Mouse (Mus musculus): ENCODE data around the gene Mdh1b.
A peak's percentile ranks its signal among the peaks of the same experiment; 100 is the strongest.

Mdh1b gene

DNA sequence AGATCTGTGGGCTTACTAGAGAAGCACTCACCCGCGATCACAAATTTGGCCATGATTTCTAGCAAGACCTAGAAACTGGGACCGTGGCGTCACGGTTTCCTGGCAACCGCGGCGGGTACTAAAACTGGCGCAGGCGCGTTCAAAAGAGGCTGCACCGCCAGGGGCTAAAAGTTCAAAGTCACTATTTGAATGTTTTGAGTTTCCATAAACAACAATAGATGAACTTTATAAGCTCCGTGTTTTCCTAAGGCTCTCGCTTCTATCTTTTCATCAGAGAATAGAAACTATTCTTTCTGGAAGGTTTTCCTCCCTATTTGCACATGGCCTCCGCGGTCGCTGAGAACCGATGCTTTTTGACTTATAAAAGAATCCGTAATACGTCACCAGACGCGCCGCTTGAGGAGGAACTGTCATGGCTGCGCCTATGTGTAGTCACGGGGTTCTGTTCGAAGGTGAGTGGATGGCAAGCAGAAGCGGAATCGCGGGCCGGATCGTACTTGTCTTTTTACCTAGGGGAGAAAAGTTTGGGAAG, at the start of gene Mdh1b, which contains the start of gene Fastkd2:
TSS of gene Mdh1b (minus strand) at position 79 of the 532 bp plus-strand sequence.
TSS of gene Fastkd2 (plus strand) at position 375 of the 532 bp plus-strand sequence.
- peak; percentile 89 for DNase-seq

DNA sequence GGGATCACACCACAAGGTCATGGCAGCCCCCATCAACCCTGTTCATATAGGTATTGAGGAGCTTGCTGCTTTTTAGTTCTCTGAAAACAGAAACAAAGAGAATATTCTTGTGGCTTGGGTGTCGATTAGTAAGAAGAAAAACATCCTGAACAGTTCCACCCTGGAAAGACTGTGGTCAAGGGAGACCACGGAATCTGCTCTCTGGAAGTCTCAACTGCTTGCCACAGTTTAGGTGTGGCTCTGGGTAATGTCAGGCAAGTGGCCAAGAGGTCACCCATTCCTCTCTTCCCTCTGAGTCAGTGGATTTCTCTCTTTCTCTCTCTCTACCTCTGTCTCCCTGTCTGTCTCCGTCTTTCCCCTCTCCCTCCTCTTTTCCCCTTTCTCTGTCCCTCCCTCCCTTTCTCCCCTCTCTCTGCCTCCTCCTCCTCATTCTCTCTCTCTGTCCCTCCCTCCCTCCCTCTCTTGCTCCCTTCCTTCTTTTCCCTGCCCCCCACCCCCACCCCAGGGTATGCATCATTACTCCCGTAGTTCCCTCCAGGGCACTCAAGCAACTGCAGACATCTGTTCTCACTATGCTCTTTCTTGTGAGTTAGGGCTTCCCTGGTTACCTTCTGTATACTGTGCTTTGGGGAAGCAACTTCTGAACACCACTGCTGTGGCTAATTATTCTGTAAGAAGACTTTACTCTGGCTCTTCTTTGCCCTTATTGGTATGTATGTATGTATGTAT, 46.9 kb upstream of the Mdh1b start:
- DNase-seq: no peak

DNA sequence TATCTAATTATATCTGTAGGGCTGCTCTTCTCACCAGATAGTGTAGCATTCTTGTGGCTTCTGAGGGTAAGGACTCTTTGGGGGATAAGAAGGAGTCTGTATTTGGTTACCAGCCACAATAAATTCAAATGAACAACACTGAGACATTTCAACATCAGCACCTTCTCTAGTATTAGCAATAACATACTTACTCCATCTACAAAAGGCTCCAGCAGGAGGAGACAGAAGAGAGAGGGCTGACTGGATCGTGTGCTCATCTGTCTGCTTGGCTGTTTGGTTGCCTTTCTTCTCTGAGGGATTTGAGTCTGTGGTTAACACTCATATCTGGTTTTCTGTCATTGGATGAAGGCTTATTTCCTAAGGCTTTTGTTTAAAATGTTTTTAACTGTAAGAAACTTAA, 46.3 kb upstream of the Mdh1b start:
- DNase-seq: no peak

DNA sequence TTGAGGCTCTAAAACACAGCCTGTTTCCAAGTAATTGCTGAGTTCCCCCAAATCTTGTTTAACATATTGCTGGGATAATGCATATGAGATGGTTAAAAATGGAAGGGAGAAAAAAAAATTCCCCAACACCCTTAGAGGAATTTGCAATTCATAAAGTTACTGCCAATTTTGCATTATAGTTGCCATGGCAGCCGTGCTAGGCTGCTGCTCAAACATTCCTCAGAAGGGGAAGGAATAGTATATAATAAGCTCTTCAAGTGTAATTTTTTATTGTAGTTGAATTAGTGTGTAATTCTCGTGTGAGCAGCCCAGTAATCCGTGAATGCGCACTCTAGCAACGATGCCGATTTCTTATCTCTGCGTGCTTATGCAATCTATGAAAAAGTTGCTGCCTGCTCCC, 40.2 kb upstream of the Mdh1b start:
- no peak for DNase-seq

DNA sequence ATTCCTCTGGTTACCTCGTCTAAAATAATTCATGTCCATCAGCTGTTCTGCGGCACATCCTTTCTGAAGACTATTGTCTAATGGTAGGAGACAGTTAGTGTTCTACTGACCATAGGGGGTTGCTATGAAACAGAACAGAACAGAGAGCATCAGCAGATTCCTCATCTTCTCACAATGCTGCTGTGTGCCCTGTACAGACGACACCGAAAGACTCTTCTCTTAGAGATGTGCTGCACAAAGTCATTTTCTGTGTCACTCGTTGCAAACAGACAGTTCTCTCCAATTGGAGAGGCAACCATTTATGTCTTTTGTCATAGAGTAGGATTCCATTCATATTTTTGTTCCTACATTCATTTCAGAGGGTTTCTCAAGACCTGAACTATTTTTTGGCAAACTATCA, 39.0 kb upstream of the Mdh1b start, which contains the start of gene 4933402D24Rik:
TSS of gene 4933402D24Rik (minus strand) at position 101 of the 400 bp plus-strand sequence.
- DNase-seq: no peak

DNA sequence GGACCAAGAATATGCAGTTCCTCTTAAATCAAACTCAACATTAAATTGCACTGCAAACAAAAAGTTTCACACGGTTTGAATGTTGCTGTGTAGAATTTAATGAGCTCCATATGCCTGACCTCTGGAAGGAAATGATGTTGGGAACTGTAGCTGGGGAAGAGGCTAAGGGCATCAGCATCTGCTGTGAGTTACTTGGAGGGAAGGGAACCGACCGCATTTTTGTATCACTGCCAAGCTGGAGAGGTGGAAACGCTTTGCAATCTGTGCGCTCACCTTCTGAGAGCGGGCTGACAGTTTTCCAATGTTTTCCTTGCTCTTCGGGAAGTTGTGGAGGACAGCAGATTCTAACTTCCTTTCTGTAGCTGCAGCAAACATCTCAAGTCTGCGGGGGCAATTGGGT, 38.0 kb upstream of the Mdh1b start:
- no peak for DNase-seq

DNA sequence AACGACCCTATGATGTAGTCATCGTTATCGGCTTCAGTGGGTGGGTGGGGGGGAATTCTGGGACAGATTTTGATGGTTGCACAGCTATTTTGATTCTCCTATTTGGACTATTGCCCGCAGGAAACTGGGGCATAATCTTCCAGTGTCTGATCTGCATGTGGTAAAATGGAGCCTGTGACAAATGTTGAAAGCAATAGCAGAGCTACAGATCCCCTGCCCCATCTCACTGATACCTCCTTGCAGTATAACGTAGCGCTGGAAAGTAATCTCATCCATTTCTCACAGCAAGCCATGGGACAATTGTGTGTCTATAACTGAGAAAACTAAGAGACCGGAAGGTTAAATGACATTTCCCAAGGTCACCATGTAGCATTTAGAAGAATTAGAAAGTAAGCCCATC, 34.3 kb upstream of the Mdh1b start:
- DNase-seq: no peak

DNA sequence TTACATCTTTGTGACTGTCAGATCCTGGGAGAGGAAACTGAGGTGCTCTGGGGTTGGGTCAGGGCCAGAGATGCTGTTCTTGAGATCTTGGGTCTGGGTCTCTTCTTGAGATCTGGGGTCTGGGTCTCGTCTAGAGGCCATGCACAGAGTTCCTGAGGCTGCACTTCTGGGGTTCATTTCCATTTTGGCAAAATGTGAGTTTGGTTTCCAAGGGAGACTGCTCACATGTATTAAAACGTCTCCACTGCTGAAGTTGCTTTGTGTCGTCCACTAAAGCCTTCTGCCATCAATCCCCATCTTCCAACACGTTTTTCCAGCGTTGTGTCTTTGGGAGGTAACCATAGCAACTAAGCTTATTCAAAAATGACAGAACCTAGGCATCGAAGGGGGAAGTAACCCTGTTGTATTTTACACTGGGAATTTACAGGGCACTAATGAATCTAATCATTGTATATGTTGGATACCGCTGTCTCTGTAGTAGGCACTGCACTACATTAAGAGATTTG, 33.8 kb upstream of the Mdh1b start:
- no peak for DNase-seq

DNA sequence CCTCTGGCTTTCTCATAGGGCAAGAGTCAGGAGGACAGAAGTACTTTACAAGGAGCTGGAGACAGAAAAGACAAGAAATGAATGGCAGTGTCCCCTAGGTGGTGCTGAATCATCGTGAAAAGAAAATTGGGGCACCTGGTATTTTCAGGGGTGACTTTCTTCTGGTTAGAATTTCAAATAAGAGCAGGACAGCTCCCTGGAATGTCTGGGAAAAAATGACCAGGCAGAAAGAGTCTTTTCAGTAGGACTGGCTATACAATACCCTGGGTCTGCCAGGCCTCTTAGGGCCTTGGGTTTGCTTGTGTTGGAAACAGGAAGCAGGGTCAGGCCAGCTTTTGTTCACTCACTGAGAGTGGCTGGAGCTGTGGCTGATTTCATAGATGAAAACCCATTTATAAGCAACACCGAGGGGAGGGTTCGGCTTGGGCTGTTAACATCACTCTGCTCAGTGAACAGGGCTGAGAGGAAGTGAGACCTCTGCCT, 33.1 kb upstream of the Mdh1b start:
- DNase-seq: peak; percentile 25

DNA sequence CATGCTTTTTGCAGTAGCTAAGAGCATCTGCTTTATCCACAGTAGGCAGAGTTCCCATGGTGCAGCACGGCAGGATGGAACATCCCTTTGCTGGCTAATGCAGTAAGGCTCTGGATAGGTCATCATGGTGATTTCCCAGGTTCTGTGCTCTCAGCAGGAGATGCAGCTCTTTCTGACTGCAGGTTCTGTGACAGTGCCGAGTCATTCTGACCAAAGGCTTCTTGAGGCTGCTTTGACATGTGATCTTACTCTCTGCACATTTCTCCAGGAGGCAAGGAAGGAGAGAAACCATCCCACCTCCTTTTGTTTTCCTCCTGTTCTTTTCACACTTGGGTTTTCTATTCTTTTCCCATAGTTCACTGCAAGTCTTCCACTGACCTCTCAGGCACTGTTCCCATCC, 25.9 kb upstream of the Mdh1b start:
- DNase-seq: no peak

DNA sequence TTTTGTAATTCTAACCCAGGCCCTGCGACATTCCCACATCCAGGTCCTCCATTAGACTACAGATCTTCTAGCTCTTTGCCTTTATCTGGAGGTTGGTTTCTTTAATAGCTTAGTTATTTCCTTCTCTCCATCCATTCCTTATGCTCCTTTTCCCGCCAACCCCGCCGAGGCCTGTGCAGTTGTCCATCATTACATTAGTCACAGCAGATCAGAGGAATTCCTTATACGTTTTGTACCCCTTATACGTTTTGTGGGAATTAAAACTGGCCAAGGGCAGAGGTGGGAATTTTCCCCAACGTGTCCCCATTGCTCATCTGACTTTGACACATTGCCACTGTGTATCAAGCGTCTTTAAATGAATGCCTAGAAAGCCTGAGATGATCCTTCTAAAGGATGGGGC, 322 bp downstream of the Mdh1b start:
- peak; percentile 11 for DNase-seq

DNA sequence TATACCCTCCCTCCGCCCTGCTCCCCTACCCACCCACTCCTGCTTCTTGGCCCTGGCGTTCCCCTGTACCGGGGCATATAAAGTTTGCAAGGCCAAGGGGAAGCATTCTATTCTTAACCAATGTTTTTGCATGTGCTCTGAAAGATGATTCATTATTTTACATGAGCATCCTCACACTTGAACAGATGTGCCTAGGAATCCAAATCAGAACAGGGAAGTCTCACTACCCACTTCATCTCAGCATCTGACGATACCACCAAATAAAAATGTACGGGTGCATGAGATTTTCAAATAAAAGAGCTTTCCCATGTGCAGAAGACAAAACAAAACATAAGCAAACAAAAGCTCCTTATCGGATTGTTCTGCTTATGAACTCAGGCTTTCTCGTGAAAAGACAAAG, 10.0 kb downstream of the Mdh1b start:
- no peak for DNase-seq

DNA sequence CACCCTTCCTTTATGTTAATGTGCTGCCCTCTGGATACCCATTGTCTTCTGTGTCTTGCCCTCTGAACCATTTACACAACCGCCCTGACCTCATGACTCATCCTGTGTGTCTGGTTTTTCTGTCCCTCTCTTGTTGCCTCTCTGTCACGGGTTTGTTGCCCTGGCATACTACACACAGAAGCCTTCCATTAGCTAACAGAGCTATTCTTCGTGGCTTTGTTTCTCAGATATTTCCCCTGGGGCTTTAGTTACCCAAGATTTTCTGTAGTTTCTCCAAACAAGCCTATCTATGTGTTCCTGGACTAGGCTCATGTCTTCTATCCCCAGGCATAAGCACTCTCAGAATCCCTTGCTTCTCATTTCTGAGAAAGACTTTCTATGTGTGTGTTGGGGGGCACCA, 21.2 kb downstream of the Mdh1b start:
- DNase-seq: no peak

DNA sequence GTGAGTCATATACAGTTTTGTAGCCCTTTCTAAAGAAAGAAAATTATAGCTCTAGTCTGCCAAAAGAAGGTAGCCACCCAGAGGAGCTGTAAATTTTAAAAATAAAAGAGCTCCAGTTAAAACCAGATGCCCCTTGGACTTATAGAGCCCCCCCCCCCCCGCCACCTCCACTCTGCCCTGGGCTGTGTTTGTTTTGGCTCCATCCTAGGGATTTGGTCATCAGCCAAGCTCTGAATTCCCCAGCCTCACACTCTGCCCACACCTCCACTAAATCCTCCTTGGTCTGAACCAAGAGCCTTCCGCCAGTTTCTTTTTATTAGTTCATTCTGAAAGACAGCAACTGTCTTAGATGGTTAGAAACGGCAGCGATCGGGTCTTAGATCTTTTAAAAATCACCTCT, 24.4 kb downstream of the Mdh1b start:
- no peak for DNase-seq

DNA sequence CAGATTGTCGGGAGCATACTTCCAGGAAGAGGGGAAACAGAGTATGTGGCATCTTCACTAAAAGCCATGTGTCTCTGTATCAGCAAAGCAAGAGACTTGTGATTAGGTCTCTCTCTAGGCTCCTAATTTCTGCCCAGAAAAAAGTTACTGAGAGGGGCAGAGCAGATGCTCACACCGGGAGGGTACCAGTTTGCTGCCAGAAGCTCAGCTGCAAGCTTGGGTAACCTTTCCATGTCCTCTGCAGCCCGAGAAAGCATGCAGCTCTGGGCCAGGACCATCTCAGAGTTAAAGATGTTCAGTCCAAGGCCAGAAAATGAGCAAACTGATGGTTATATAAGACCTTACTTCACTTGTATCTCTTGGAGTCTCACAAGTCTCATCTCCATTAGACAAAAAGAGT, 33.3 kb downstream of the Mdh1b start:
- no peak for DNase-seq

DNA sequence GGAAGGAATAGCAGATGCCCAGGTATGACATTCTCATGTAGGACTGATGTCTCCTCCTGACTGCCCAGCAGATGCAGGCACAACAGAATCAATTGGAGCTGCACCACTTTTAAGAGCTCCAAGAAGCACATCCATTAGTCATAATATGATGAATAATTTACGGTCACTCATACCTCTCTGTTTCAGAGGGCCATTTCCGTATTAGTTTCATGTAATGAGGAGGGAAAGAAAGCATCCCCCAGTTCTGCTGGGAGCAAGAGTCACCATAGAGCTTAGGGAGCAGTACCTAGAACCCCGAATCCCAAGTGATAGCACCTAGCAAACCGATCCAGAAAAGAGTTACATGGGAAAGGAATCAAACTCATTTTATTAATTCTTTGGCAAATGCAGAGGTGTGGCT, 43.3 kb downstream of the Mdh1b start, which contains the start of gene Dytn:
TSS of gene Dytn (minus strand) at position 101 of the 400 bp plus-strand sequence.
- DNase-seq: no peak

DNA sequence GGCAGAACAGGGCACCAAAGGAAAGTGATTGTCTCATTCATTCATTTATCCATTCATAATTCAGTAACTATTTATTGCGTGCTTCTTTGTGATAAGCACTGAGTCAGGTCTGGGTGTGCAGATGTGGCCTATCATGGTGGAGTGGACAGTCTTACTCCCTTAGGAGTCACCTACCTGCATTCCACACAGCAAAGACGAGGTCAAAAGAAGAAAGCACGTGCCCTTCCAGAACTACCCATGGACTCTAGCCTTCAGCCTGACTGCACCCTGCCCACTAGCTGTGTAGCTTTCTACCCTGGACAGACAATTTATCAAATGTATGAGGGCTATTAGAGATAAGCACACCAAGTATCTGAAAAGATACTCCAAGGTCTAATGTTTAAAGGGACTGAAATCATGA, 54.1 kb downstream of the Mdh1b start:
- DNase-seq: no peak

DNA sequence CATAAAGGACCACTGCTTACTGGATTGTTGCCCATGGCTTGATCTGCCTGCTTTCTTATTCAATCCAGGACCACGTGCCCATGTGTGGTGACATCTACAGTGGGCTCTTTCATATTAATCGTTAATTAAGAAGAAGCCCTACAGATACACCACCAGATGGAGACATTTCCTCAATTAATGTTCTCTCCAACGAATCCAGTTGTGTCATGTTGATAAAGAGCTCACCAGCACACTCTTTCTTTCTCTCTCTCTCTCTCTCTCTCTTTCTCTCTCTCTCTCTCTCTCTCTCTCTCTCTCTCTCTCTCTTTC, 61.3 kb downstream of the Mdh1b start:
- DNase-seq: no peak

DNA sequence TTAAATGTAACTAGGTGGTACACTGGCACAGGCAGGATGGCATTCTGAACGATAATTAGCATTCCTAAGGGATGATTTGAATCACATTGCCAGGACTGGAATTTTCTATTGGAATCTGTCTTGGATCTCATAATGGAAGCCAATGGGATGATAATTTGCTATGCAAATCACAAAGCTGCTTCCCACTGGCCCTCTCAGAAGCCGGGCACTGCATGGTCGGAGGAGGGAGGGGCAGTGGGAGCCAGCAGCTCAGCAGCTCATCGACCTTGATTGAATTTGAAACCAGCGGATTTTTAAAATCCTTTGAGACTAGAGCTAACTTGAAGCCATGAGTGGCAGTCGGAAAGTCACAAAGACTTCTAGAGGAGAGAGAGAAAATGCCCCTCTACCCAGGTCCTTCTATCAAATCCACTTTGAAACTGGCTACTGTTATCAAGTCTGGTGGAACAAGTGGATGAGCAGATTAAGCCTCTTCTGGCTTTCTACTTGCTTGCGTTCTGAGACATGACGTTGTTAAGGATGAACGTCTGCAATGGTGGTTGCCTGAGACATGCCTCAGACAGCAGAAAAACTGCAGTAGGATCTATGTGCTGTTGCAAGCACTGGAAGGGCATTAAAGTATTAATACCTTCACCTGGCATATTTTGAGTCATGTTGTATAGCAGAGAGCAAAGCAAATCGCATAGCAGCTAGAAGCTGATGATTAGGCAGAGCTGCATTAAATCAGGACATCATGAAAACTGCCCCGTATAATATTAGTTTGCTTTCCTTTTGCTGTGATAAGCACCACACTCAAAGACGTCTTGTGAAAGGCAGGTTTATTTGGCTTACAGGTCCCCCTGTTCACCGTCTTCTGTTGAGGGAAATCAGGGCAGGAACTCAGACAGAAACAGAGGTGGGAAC, 61.9 kb downstream of the Mdh1b start:
- DNase-seq: no peak

DNA sequence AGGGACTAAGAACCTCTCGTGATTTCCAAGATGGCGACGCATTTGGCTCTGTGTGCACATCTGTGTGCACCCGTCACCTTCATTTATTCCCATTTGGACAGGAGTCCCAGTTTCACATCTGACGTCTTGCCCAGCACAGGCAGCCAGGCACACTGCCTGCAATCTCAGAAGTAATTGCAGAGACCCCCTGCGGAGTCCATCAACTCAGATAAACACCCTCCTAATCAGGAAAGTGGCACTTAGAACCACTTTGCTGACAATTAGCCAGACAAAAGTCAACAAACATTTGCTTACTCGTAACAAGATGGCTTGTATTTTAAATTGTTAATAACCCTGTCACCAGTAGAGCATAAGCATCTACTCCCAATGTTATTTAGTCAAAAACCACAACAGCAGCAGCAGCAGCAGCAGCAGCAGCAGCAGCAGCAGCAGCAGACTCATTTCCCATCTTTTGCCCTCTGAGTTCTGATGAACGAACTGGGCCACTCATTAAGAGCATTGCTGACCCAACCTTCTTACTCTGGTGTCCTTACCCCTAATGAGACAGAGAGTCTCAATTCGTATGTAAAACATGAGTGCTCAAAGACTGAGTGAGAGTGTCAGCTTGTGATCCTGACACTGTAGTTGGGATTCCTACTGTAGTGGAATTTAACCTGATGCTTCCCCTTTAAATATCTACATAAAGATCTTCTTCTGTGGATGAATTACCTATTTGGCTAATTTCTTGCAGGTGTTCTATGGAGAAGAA, 62.7 kb downstream of the Mdh1b start:
- DNase-seq: no peak

DNA sequence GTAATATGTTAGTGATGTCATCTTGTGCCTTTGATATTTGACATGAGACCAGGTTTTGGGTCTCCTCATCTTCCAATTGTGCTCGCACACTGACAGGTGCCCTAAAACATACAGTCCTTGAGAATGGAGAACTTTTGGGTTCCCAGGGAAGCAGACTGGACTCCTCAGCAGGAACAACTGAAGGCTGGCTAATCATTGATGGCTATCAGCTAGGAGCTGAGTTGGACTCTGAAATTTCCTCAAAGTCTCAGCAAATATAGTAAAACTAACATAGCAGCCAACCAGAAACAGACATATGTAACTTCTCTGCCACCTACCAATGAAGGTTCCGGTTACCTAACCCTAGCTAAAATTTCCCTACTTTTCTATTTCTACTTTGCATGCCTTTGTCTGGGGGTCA, 64.0 kb downstream of the Mdh1b start:
- no peak for DNase-seq

DNA sequence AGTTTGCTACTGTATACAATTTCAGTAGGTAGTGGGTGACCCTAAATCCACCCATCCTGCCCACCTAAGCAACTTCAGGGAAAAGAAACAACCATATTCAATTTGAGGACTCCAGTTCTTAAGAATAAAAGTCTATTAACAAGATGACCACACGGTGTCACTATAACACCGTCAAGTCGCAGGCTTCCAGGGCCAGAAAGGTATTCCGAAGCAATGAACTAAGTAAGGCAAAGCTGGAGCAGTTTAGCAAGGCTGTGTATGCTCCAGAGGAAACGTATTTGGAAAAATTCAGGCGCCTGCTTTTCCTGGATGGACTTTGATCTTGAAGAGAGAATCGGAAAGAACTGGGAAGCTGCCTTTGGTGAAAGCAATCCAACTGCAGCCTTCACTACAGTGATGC, 70.5 kb downstream of the Mdh1b start:
- DNase-seq: peak; percentile 42

DNA sequence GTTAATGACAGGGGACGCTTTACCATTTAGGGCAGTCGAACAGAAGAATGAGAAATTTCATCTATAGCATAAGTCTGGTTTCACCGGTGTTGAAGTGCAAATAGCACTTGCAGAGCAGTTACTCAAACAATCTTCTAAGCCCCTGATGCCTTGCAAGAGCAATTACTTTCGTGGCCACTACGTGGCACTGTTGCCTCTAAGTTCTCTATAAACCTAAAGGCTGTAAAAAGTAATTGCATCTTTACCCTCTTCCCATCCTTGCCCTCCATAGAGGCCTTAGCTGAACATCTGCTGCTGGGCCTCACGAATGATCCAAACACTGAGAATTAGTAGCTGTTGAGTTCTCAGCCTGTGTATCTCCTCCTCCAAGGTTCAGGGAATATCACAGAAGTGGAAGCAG, 72.1 kb downstream of the Mdh1b start:
- peak; percentile 66 for DNase-seq

Measured in thymus, postnatal 14 days (tissue).